Comparison of ENCODE assay signal across 21 mouse cellular contexts in the genomic region with DNA sequence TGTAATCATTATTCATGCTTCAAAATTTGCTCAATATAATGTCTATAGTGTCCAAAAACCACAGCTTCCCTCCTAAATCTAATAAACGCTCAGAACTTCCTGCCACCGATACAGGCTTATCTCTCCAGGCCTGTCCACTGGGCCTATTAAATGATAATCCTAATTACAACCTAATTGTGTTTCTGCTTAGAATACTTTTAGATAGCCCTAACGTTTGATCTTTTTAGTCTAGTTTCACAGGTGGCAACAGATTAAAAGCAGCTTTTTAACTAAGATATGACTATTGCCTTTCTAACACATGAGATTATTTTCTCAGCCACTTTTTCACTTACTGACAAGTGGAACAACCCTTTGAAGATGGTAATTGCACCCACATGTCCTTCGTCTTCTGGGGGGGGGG.
DNase-seq lines count a peak whose midpoint lies in the region; ATAC-seq and TF ChIP-seq lines count a peak whose summit lies in the region.
"Had no signal": no experiment of that assay in that cellular context is flagged by ENCODE, and none has a peak within 500 bp of the region (broad histone marks: within the 10 kb centered on the region; RNA-seq: fewer than 3 reads in every experiment).

No protein-coding gene starts in this region.

- H3K4me2 ChIP-seq in liver, postnatal 0 days (ENCODE audit: low read depth, low read length): no peak overlapping the region
- no peak overlapping the region for H3K4me2 ChIP-seq in forebrain, embryonic 11.5 days (ENCODE audit: low read depth, low read length, severe bottlenecking)
- H3K4me2 ChIP-seq: embryonic facial prominence, embryonic 13.5 days; embryonic facial prominence, embryonic 15.5 days; forebrain, embryonic 13.5 days; forebrain, embryonic 15.5 days had no signal

- no peak overlapping the region for H3K9ac ChIP-seq in liver, postnatal 0 days (replicated peaks)
- H3K9ac ChIP-seq in forebrain, embryonic 11.5 days (ENCODE audit: low read length): no peak overlapping the region
- H3K9ac ChIP-seq: embryonic facial prominence, embryonic 13.5 days; embryonic facial prominence, embryonic 15.5 days; forebrain, embryonic 13.5 days; forebrain, embryonic 15.5 days; forebrain, postnatal 0 days had no signal

- H3K36me3 ChIP-seq in liver, postnatal 0 days (replicated peaks; ENCODE audit: insufficient read depth, low read length): no peaks in the 10 kb centered on the region
- no peaks in the 10 kb centered on the region for H3K36me3 ChIP-seq in forebrain, embryonic 11.5 days (ENCODE audit: control insufficient read depth, insufficient read depth, low read length)
- H3K36me3 ChIP-seq: embryonic facial prominence, embryonic 13.5 days; embryonic facial prominence, embryonic 15.5 days; forebrain, embryonic 10.5 days; forebrain, embryonic 15.5 days had no signal

- H3K4me3 ChIP-seq in liver, postnatal 0 days (ENCODE audit: low read depth, low read length): no peak overlapping the region
- H3K4me3 ChIP-seq in forebrain, embryonic 11.5 days (ENCODE audit: low read depth, low read length): no peak overlapping the region
- H3K4me3 ChIP-seq: embryonic facial prominence, embryonic 13.5 days; embryonic facial prominence, embryonic 15.5 days; erythroblast, embryonic 14.5 days; forebrain, embryonic 10.5 days; forebrain, embryonic 13.5 days; forebrain, embryonic 15.5 days had no signal

- ATAC-seq in liver, postnatal 0 days: no peak
- ATAC-seq in megakaryocyte progenitor cell, adult 5-6 weeks (replicated peaks; ENCODE audit: poor library complexity): peak; percentile 57
- no peak for ATAC-seq in forebrain, embryonic 11.5 days (replicated peaks; ENCODE audit: low FRiP score)
- ATAC-seq: forebrain, embryonic 13.5 days; forebrain, embryonic 15.5 days; forebrain, postnatal 0 days had no signal

- H3K4me1 ChIP-seq in liver, postnatal 0 days (ENCODE audit: insufficient read depth): no peaks in the 10 kb centered on the region
- no peaks in the 10 kb centered on the region for H3K4me1 ChIP-seq in forebrain, embryonic 11.5 days (replicated peaks; ENCODE audit: control insufficient read depth, insufficient read depth, low read length)
- H3K4me1 ChIP-seq: embryonic facial prominence, embryonic 13.5 days; embryonic facial prominence, embryonic 15.5 days; forebrain, embryonic 13.5 days; forebrain, embryonic 15.5 days had no signal

- H3K27me3 ChIP-seq in liver, postnatal 0 days (ENCODE audit: insufficient read depth, low read length): no peaks in the 10 kb centered on the region
- no peaks in the 10 kb centered on the region for H3K27me3 ChIP-seq in forebrain, embryonic 11.5 days (ENCODE audit: control insufficient read depth, insufficient read depth, low read length)
- H3K27me3 ChIP-seq: embryonic facial prominence, embryonic 15.5 days; forebrain, embryonic 13.5 days; forebrain, embryonic 15.5 days had no signal

- TF ChIP-seq CTCF in liver, postnatal 0 days (IDR thresholded peaks at IDR 0.05; ENCODE audit: low read depth): no peak

- H3K27ac ChIP-seq in liver, postnatal 0 days (ENCODE audit: low read depth): no peak overlapping the region
- H3K27ac ChIP-seq in forebrain, embryonic 11.5 days (ENCODE audit: low read depth, low read length): no peak overlapping the region
- H3K27ac ChIP-seq: embryonic facial prominence, embryonic 13.5 days; embryonic facial prominence, embryonic 15.5 days; forebrain, embryonic 10.5 days; forebrain, embryonic 13.5 days; forebrain, embryonic 15.5 days had no signal

- no peak for DNase-seq in liver, postnatal 0 days
- DNase-seq in liver: no peak
- no peak for DNase-seq in forebrain, embryonic 11.5 days (ENCODE audit: low spot score)
- no peak for DNase-seq in adipocyte (ENCODE audit: low spot score)
- DNase-seq: adrenal gland, adult 8-10 months; adrenal gland, postnatal 14 days; adrenal gland, postnatal 36 days; cerebellum, adult 11-12 months; cerebellum, adult 2 months; cerebellum, adult 9-10 months; cerebellum, postnatal 10 days; cerebellum, postnatal 25 days; embryo, embryonic 11 days; forebrain, postnatal 0 days had no signal

- peak; percentile 75; the same call in 1 of the 2 replicates for TF ChIP-seq EP300 in liver, postnatal 0 days (IDR thresholded peaks at IDR 0.05; ENCODE audit: low read depth)

- no peaks in the 10 kb centered on the region for H3K9me3 ChIP-seq in liver, postnatal 0 days (ENCODE audit: low read length)
- H3K9me3 ChIP-seq in forebrain, embryonic 11.5 days (ENCODE audit: control insufficient read depth, low read length): no peaks in the 10 kb centered on the region
- H3K9me3 ChIP-seq: embryonic facial prominence, embryonic 13.5 days; embryonic facial prominence, embryonic 15.5 days; forebrain, embryonic 10.5 days; forebrain, embryonic 13.5 days; forebrain, embryonic 15.5 days had no signal

- 36% methylated on average over 4 of the region's 4 CpGs for WGBS in liver, postnatal 0 days (ENCODE audit: insufficient replicate concordance)
- WGBS in forebrain, embryonic 11.5 days: 75% methylated on average over 4 of the region's 4 CpGs
